Mouse (Mus musculus) forebrain, embryonic 10.5 days (tissue): ENCODE measurements at regions not wholly inside any gene's neighbourhood (a gene's known extent, or its start where the extent isn't known, plus 50 kb on each side); places are given as distances from the start of the nearest gene placed in this dataset.
A peak's percentile ranks its signal among the peaks of the same experiment; 100 is the strongest.

Experiments
- DNase-seq: peaks from one replicate; pipeline ENCODE4 v3.0.0-alpha.2; 2017; ENCODE audit warnings: low spot score; ENCODE audit errors: extremely low spot score
- H3K27ac ChIP-seq: fragments of 300-500 bp; sonication (generic); 2 replicates; pipeline ENCODE4 v1.5.1; 2016; ENCODE audit warnings: mild to moderate bottlenecking
- H3K27me3 ChIP-seq: fragments of 300-500 bp; sonication (generic); 2 replicates; pipeline ENCODE4 v1.6.1; 2016; ENCODE audit warnings: mild to moderate bottlenecking; ENCODE audit not compliant: poor library complexity, severe bottlenecking
- H3K36me3 ChIP-seq: fragments of 300-500 bp; sonication (generic); replicated peaks from 2 replicates; pipeline ENCODE4 v1.6.1; 2016; ENCODE audit warnings: mild to moderate bottlenecking, moderate library complexity
- H3K4me1 ChIP-seq: fragments of 300-500 bp; sonication (generic); 2 replicates; pipeline ENCODE4 v1.6.1; 2016
- H3K4me3 ChIP-seq: fragments of 300-500 bp; sonication (generic); 2 replicates; pipeline ENCODE4 v1.5.1; 2016; ENCODE audit warnings: mild to moderate bottlenecking, moderate library complexity
- H3K9me3 ChIP-seq: fragments of 300-500 bp; sonication (generic); 2 replicates; pipeline ENCODE4 v1.6.1; 2016; ENCODE audit warnings: mild to moderate bottlenecking, moderate library complexity
- WGBS: fragments of 180-500 bp; shearing (Covaris S2); methylation state at CpG from one replicate; pipeline ENCODE4 v1.1.7; 2016; 5-methylcytosine and 5-hydroxymethylcytosine counted together

- no peak overlapping the region for H3K4me3 ChIP-seq
- H3K36me3 ChIP-seq: no peaks in the 10 kb centered on the region; the same call in 1 of the 2 replicates
- 67% methylated on average over 8 of the region's 8 CpGs for WGBS
- peaks cover 8% of the 10 kb centered on the region for H3K27me3 ChIP-seq
- H3K4me1 ChIP-seq: peaks cover 41% of the 10 kb centered on the region
- H3K27ac ChIP-seq: no peak overlapping the region
- DNase-seq: no peak
- H3K9me3 ChIP-seq: no peaks in the 10 kb centered on the region
These were observed 54.4 kb upstream of the Csrp1 start for GRCm38 (mm10) chr1:135665484-135665883.

- Histone ChIP-seq H3K9me3 (no peaks in the 10 kb centered on the region), H3K4me1 (peaks cover 51% of the 10 kb centered on the region), H3K36me3 (no peaks in the 10 kb centered on the region; the same call in 1 of the 2 replicates), H3K27me3 (peaks cover 8% of the 10 kb centered on the region), H3K4me3 (no peak overlapping the region), H3K27ac (0 out of 2 replicates have a peak overlapping the region, but pooled peaks have one; percentile 30)
- DNase-seq: no peak
- 83% methylated on average over 3 of the region's 3 CpGs for WGBS
These were observed 51.5 kb upstream of the Csrp1 start for GRCm38 (mm10) chr1:135668331-135668730.

- H3K27ac ChIP-seq: no peak overlapping the region
- no peaks in the 10 kb centered on the region for H3K36me3 ChIP-seq
- no peaks in the 10 kb centered on the region for H3K9me3 ChIP-seq
- no peak for DNase-seq
- WGBS: 90% methylated on average over 7 of the region's 7 CpGs
- H3K4me1 ChIP-seq: peaks cover 51% of the 10 kb centered on the region
- H3K4me3 ChIP-seq: no peak overlapping the region
- peaks cover 8% of the 10 kb centered on the region for H3K27me3 ChIP-seq
These were observed 50.9 kb upstream of the Csrp1 start for GRCm38 (mm10) chr1:135668951-135669350.

GRCm38 (mm10) chr1:135669803-135670202 lies 50.1 kb upstream of the Csrp1 start:
- Histone ChIP-seq H3K9me3 (no peaks in the 10 kb centered on the region), H3K4me1 (peaks cover 45% of the 10 kb centered on the region), H3K4me3 (no peak overlapping the region), H3K27me3 (peaks cover 8% of the 10 kb centered on the region), H3K36me3 (no peaks in the 10 kb centered on the region), H3K27ac (no peak overlapping the region)
- 83% methylated on average over 7 of the region's 7 CpGs for WGBS
- DNase-seq: no peak
